Mouse (Mus musculus): ENCODE results near the gene Thpo.

DNA sequence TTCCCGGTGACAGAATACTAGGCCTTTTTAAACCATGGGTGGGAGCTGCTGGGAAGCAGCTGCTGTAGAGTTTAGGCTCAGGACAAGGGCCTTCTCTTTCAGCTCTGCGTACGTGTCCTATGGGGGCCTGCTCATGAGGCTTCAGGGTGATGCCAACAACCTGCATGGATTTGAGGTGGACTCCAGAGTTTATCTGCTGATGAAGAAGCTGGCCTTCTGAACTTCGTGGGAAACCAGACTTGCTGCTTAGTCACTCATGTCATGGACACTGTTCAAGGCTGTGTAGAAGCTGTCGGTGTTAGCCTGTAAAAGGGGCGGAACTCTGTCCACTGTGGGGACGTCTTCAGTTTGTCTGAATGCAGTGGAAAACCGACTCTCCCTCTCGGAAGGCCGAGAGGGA, 12.5 kb downstream of the Thpo start:
- TF ChIP-seq CTCF (IDR thresholded peaks at IDR 0.05; ENCODE audit: low read depth) = no peak
- TF ChIP-seq EP300 (IDR thresholded peaks at IDR 0.05; ENCODE audit: low read depth) = no peak

All from liver, postnatal 0 days (tissue).